Mouse (Mus musculus) stomach, postnatal 0 days (tissue): ENCODE data around the gene Slc35b4. TPM values are rescaled to one million over a fixed set of nuclear protein-coding genes. Genes with fewer than 3 reads are reported as not detected.

Experiments
- ATAC-seq: fragments of 200-750 bp; cut with Nextera tagmentation; 2 replicates; pipeline ENCODE4 v1.8.0; 2017; ENCODE audit not compliant: low FRiP score, low TSS enrichment
- DNase-seq: peaks from one replicate; pipeline ENCODE4 v3.0.0-alpha.2; 2016; ENCODE audit warnings: low spot score
- H3K27ac ChIP-seq: fragments of 300-500 bp; sonication (generic); replicated peaks from 2 replicates; pipeline ENCODE4 v1.5.1; 2014; ENCODE audit warnings: mild to moderate bottlenecking, control low read depth
- H3K27me3 ChIP-seq: fragments of 300-500 bp; sonication (generic); 2 replicates; pipeline ENCODE4 v1.6.1; 2014; ENCODE audit warnings: low read length; ENCODE audit not compliant: control insufficient read depth, insufficient read depth
- H3K36me3 ChIP-seq: fragments of 300-500 bp; sonication (generic); 2 replicates; pipeline ENCODE4 v1.6.1; 2014; ENCODE audit warnings: low read length, mixed read lengths; ENCODE audit not compliant: control insufficient read depth, insufficient read depth
- H3K4me1 ChIP-seq: fragments of 300-500 bp; sonication (generic); replicated peaks from 2 replicates; pipeline ENCODE4 v1.6.1; 2014; ENCODE audit warnings: antibody characterized with exemption; ENCODE audit not compliant: control insufficient read depth, insufficient read depth
- H3K4me2 ChIP-seq: fragments of 300-500 bp; sonication (generic); replicated peaks from 2 replicates; pipeline ENCODE4 v1.6.1; 2014; ENCODE audit warnings: low read depth, mild to moderate bottlenecking, control low read depth, moderate library complexity
- H3K4me3 ChIP-seq: fragments of 300-500 bp; sonication (generic); 2 replicates; pipeline ENCODE4 v1.5.1; 2014; ENCODE audit warnings: low read depth, low read length, control low read depth
- H3K9ac ChIP-seq: fragments of 300-500 bp; sonication (generic); 2 replicates; pipeline ENCODE4 v1.6.1; 2014; ENCODE audit warnings: mild to moderate bottlenecking, low read length, control low read depth, mixed read lengths
- H3K9me3 ChIP-seq: fragments of 300-500 bp; sonication (generic); 2 replicates; pipeline ENCODE4 v1.6.1; 2016; ENCODE audit warnings: low read length; ENCODE audit not compliant: control insufficient read depth
- CTCF ChIP-seq: IDR thresholded peaks from 2 replicates; pipeline ENCODE4 v1.5.1; 2016; ENCODE audit warnings: antibody characterized with exemption, low read depth, mild to moderate bottlenecking, moderate library complexity
- EP300 ChIP-seq: optimal IDR thresholded peaks from 2 replicates; pipeline ENCODE3; 2016; ENCODE audit warnings: antibody characterized with exemption
- WGBS: fragments of 180-500 bp; shearing (Covaris S2); extraction: QIAGEN DNeasy Blood & Tissue Kit; methylation state at CpG from one replicate; pipeline ENCODE4 v1.1.7; 2014; 5-methylcytosine and 5-hydroxymethylcytosine counted together
- polyA plus RNA-seq: library from polyadenylated mRNA; unstranded; fragments of >200 nt; fragmentation: Nextera tagmentation; extraction: Ambion mirVana; gene quantifications from 2 replicates; pipeline ENCODE4 v1.2.1, GENCODE M21; 2015

The Slc35b4 gene
- polyA plus RNA-seq, 1 experiment from 2014 or later: 18.7 TPM

GRCm38 (mm10) chr6:34155137-34155804 is 21.6 kb downstream of the Slc35b4 start:
- Histone ChIP-seq H3K9ac (no peak overlapping the region), H3K4me2 (0 out of 2 replicates have a peak overlapping the region, but pooled peaks have one; percentile 11), H3K4me3 (no peak overlapping the region), H3K4me1 (peaks cover 14% of the 10 kb centered on the region), H3K9me3 (no peaks in the 10 kb centered on the region), H3K36me3 (peaks cover 14% of the 10 kb centered on the region; the same call in 1 of the 2 replicates), H3K27me3 (no peaks in the 10 kb centered on the region), H3K27ac (peak overlapping the region; percentile 63)
- DNase-seq: peak; percentile 43
- TF ChIP-seq EP300: no peak
- TF ChIP-seq CTCF: no peak
- ATAC-seq: peak; percentile 63
- 80% methylated on average over 15 of the region's 15 CpGs for WGBS

- peak overlapping the region; percentile 49 for H3K27ac ChIP-seq
- no peak overlapping the region for H3K9ac ChIP-seq
- H3K36me3 ChIP-seq: peaks cover 12% of the 10 kb centered on the region; the same call in 1 of the 2 replicates
- no peaks in the 10 kb centered on the region for H3K27me3 ChIP-seq
- H3K9me3 ChIP-seq: no peaks in the 10 kb centered on the region
- ATAC-seq: no peak
- no peak for DNase-seq
- H3K4me3 ChIP-seq: no peak overlapping the region
- H3K4me2 ChIP-seq: peak overlapping the region; percentile 11; the same call in 1 of the 2 replicates
- peaks cover 14% of the 10 kb centered on the region for H3K4me1 ChIP-seq
- TF ChIP-seq CTCF (no peak), EP300 (peak; percentile 18)
- 22% methylated on average over 3 of the region's 3 CpGs for WGBS
Measured at GRCm38 (mm10) chr6:34154202-34154601, 22.7 kb downstream of the Slc35b4 start.

GRCm38 (mm10) chr6:34153069-34154052 is 23.6 kb downstream of the Slc35b4 start:
- H3K36me3 ChIP-seq: peaks cover 10% of the 10 kb centered on the region; the same call in 1 of the 2 replicates
- WGBS: 27% methylated on average over 18 of the region's 18 CpGs
- H3K9ac ChIP-seq: no peak overlapping the region; the same call in 1 of the 2 replicates
- DNase-seq (no peak), ATAC-seq (peak; percentile 69; the same call in 1 of the 2 replicates)
- H3K27me3 ChIP-seq: no peaks in the 10 kb centered on the region
- H3K4me1 ChIP-seq: peaks cover 14% of the 10 kb centered on the region
- H3K9me3 ChIP-seq: no peaks in the 10 kb centered on the region
- peak overlapping the region; percentile 49; the same call in 1 of the 2 replicates for H3K27ac ChIP-seq
- H3K4me2 ChIP-seq: 0 out of 2 replicates have a peak overlapping the region, but pooled peaks have one; percentile 11
- TF ChIP-seq EP300 (no peak), CTCF (no peak)
- H3K4me3 ChIP-seq: no peak overlapping the region

GRCm38 (mm10) chr6:34149821-34150220 is 27.1 kb downstream of the Slc35b4 start:
- Histone ChIP-seq H3K4me3 (no peak overlapping the region), H3K9ac (no peak overlapping the region), H3K36me3 (no peaks in the 10 kb centered on the region), H3K27ac (no peak overlapping the region), H3K9me3 (no peaks in the 10 kb centered on the region), H3K27me3 (no peaks in the 10 kb centered on the region), H3K4me2 (no peak overlapping the region), H3K4me1 (peaks cover 11% of the 10 kb centered on the region)
- DNase-seq: no peak
- peak; percentile 54 for ATAC-seq
- WGBS: 73% methylated on average over 1 of the region's 1 CpGs
- TF ChIP-seq CTCF (no peak), EP300 (no peak)

GRCm38 (mm10) chr6:34149066-34149465 is 27.8 kb downstream of the Slc35b4 start:
- ATAC-seq: no peak
- WGBS: 81% methylated on average over 9 of the region's 9 CpGs

More at GRCm38 (mm10) chr6:34149066-34149465, 27.8 kb downstream of the Slc35b4 start:
- Histone ChIP-seq H3K9me3 (no peaks in the 10 kb centered on the region), H3K27me3 (no peaks in the 10 kb centered on the region), H3K36me3 (no peaks in the 10 kb centered on the region), H3K4me1 (peaks cover 7% of the 10 kb centered on the region), H3K4me3 (no peak overlapping the region), H3K4me2 (no peak overlapping the region), H3K27ac (no peak overlapping the region), H3K9ac (no peak overlapping the region)
- DNase-seq: no peak
- TF ChIP-seq EP300: no peak
- no peak for TF ChIP-seq CTCF
